Mouse (Mus musculus) forebrain, embryonic 10.5 days (tissue): ENCODE results near the gene Litaf. TPM values are rescaled to one million over a fixed set of nuclear protein-coding genes. Genes with fewer than 3 reads are reported as not detected.

Experiments used
- DNase-seq: peaks from one replicate; pipeline ENCODE4 v3.0.0-alpha.2; 2017; ENCODE audit warnings: low spot score; ENCODE audit errors: extremely low spot score
- H3K27ac ChIP-seq: fragments of 300-500 bp; sonication (generic); 2 replicates; pipeline ENCODE4 v1.5.1; 2016; ENCODE audit warnings: mild to moderate bottlenecking
- H3K27me3 ChIP-seq: fragments of 300-500 bp; sonication (generic); 2 replicates; pipeline ENCODE4 v1.6.1; 2016; ENCODE audit warnings: mild to moderate bottlenecking; ENCODE audit not compliant: poor library complexity, severe bottlenecking
- H3K36me3 ChIP-seq: fragments of 300-500 bp; sonication (generic); replicated peaks from 2 replicates; pipeline ENCODE4 v1.6.1; 2016; ENCODE audit warnings: mild to moderate bottlenecking, moderate library complexity
- H3K4me1 ChIP-seq: fragments of 300-500 bp; sonication (generic); 2 replicates; pipeline ENCODE4 v1.6.1; 2016
- H3K4me3 ChIP-seq: fragments of 300-500 bp; sonication (generic); 2 replicates; pipeline ENCODE4 v1.5.1; 2016; ENCODE audit warnings: mild to moderate bottlenecking, moderate library complexity
- H3K9me3 ChIP-seq: fragments of 300-500 bp; sonication (generic); 2 replicates; pipeline ENCODE4 v1.6.1; 2016; ENCODE audit warnings: mild to moderate bottlenecking, moderate library complexity
- WGBS: fragments of 180-500 bp; shearing (Covaris S2); methylation state at CpG from one replicate; pipeline ENCODE4 v1.1.7; 2016; 5-methylcytosine and 5-hydroxymethylcytosine counted together
- polyA plus RNA-seq: library from polyadenylated mRNA; unstranded; fragments of >200 nt; fragmentation: Nextera tagmentation; extraction: Ambion mirVana; gene quantifications from 2 replicates; pipeline ENCODE4 v1.2.1, GENCODE M21; 2016

Gene Litaf
- polyA plus RNA-seq, 1 experiment from 2014 or later, result 61.7 TPM

DNA sequence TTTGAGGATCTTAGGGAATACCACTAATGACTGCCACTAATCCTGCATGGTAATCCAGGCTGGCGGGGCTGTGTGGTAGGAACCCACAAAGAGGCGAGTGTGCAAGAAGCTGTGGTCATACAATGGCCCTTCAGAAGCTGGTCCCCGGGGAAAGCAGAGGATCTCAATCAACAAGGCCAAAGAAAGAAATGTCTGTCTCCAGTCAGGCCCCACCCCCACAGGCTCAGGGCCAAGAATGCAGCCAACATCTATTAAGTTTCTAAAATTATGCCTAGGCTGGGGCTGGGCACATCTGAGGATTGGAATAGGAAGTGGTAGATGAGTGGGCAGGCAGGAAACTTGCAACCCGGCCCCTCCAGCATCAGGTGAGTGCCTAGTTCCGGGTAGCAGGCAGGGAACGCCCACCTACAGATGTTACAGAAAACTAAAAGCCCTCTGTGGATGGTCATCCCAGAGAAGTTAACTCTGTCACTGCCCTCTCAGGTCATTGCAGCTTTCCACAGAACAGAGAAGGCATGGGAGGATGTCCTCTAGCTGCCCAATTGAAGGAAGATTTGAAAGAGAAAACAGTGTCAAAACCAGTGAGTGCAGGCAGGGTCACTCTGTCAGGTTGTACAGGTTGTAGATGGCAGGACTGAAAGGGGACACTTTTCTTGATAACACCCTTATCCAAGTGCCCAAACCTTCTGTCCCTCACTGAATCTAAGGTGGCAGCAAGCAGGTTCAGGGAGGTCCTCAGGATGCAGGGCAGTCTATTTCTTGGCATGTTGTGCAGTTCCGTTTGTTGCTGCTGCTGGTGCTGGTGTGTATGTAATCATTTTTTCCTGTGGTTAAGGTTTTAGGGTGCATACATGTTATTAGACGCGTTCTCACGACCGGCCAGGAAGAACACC is 53.1 kb downstream of the Litaf start:
- no peak overlapping the region for H3K4me3 ChIP-seq
- H3K27ac ChIP-seq, result 0 out of 2 replicates have a peak overlapping the region, but pooled peaks have one; percentile 44
- H3K36me3 ChIP-seq, result no peaks in the 10 kb centered on the region
- H3K27me3 ChIP-seq, result no peaks in the 10 kb centered on the region
- H3K9me3 ChIP-seq, result no peaks in the 10 kb centered on the region
- peaks cover 34% of the 10 kb centered on the region for H3K4me1 ChIP-seq
- no peak for DNase-seq
- WGBS, result 71% methylated on average over 11 of the region's 11 CpGs

DNA sequence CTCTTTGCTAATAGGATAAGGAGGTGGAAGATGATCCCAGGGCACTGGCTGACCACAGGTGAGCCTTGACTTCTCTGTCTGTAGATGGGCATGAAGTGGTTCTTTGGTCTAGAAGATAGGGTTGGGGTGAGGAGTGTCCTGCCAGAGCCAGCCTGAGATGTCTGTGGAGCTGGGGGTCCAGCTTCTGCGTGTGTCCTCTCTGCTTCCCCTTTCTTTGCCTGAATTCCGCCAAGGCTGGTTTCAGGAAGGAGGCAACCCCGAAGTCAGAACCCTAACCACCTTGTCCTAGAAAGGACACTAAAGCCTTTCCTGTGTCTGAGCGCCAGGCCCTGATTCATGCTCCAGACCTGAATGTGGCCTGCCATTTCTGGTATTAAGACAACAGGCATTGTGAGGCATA is 54.0 kb downstream of the Litaf start:
- Histone ChIP-seq H3K36me3 (no peaks in the 10 kb centered on the region), H3K4me1 (peaks cover 40% of the 10 kb centered on the region)

DNA sequence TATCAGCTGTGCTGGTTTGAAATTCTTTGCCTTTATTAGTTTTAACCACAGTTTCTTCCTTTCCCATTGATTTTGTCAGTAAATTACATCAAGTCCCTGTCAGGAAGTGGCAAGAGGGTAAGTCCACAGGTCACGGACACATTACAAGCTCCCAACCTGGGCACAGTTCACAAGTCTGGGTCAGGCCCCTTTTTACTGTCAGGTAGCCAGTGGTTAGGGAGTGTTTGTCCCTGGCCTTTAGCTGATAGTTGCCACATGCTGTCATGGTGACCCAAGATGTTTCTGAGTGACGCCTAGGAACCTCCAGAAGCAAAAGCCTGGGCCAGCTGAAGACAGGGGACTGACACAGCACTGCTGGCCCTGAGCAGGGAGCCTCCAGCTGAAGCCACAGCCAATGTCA is 54.8 kb downstream of the Litaf start:
- no peak for DNase-seq
- Histone ChIP-seq H3K9me3 (no peaks in the 10 kb centered on the region), H3K36me3 (no peaks in the 10 kb centered on the region), H3K27me3 (no peaks in the 10 kb centered on the region), H3K27ac (0 out of 2 replicates have a peak overlapping the region, but pooled peaks have one; percentile 25), H3K4me1 (peaks cover 40% of the 10 kb centered on the region), H3K4me3 (no peak overlapping the region)
- WGBS, result 80% methylated on average over 2 of the region's 2 CpGs

More for the DNA sequence above, 54.0 kb downstream of the Litaf start:
- no peak for DNase-seq
- 86% methylated on average over 4 of the region's 4 CpGs for WGBS
- H3K27me3 ChIP-seq, result no peaks in the 10 kb centered on the region
- H3K4me3 ChIP-seq, result no peak overlapping the region
- H3K9me3 ChIP-seq, result no peaks in the 10 kb centered on the region
- H3K27ac ChIP-seq, result peak overlapping the region; percentile 5; the same call in 1 of the 2 replicates

DNA sequence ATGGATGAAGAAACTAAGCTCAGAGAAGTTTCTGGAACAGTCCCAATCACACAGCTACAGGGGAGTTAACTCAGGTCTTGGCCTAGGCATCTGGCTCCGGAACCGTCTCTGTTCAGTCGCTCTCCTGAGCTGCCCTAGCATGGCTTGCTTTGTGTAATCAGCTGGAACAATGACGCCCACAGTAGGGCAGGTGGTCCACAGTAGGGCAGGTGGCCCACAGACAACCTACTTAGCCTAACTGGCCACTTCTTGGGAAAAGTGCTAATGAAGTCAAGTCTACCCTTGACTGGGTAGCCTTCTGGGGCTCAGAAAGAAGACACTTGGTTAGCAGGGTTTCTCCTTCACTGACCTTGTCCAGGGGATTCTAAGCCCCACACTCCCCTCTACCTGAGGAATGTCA is 55.7 kb downstream of the Litaf start:
- H3K4me1 ChIP-seq, result peaks cover 40% of the 10 kb centered on the region
- H3K27ac ChIP-seq, result no peak overlapping the region
- H3K36me3 ChIP-seq, result no peaks in the 10 kb centered on the region
- H3K27me3 ChIP-seq, result no peaks in the 10 kb centered on the region
- WGBS, result 90% methylated on average over 4 of the region's 4 CpGs
- no peaks in the 10 kb centered on the region for H3K9me3 ChIP-seq
- DNase-seq, result no peak
- no peak overlapping the region for H3K4me3 ChIP-seq

DNA sequence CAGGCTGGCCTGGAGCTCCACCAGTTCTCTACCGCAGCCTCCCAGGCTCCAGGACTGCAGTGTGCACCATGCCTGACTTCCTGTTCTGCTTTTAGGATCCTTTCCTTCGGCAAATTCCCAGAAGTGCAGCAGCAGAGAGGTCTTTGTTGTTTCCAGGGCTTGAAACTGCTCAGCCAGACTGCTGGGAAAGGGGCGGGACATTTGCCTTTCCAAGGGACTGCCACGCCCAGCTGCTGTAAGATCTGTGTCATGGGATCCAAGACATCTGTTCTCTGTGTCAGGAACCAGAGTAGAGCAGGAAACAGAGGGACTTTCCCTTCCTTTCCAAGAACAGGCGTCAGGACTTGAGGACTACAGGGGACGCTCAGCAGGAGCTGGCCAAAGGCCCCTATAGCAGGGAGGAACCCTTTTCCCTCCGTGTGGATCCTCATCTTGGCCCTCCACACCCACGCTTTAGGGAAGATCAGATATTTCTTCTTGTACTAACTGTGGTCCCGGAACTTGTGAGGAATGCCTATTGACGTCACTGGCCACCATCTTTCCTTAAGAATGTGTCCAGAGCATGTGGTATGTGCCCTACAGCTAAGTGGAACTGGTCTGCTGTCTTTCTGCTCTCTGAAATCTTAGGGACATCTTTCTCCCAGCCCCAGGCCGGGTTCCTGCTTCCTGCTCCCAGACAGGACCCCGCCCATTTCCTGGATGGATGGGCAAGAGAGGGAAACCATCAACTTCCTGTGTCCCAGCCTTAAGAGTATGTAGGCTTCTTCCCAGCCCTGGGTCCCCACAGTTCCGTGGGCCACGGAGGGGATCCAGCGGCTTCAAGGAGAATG is 57.6 kb downstream of the Litaf start:
- Histone ChIP-seq H3K4me3 (peak overlapping the region; percentile 4; the same call in 1 of the 2 replicates), H3K36me3 (no peaks in the 10 kb centered on the region), H3K9me3 (peaks cover 11% of the 10 kb centered on the region; the same call in 1 of the 2 replicates), H3K27me3 (no peaks in the 10 kb centered on the region), H3K4me1 (peaks cover 40% of the 10 kb centered on the region), H3K27ac (peak overlapping the region; percentile 89)
- peak; percentile 68 for DNase-seq
- WGBS, result 43% methylated on average over 15 of the region's 15 CpGs

DNA sequence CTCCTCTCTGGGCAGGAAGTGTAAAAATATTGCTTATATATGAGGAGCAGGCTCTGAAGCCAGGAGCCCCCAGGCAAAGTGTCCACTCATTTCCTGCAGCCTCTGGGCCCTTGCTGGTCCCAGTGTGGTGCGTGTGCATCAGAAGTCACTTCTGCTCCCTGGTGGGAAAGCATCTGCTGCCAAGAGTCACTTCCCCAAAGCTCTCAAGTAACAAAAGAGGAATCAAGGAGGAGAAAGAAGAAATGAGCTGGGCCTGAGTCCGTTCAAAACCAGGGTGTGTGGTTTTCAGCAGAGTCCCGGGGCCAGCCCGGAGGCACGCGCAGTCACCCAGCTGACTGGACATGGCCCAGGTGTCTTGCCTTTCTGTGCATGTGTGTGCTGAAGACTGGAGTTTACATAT is 59.9 kb downstream of the Litaf start:
- H3K4me1 ChIP-seq, result peaks cover 30% of the 10 kb centered on the region
- no peak overlapping the region for H3K4me3 ChIP-seq
- no peak for DNase-seq
- peak overlapping the region; percentile 3; the same call in 1 of the 2 replicates for H3K27ac ChIP-seq
- H3K36me3 ChIP-seq, result no peaks in the 10 kb centered on the region
- no peaks in the 10 kb centered on the region for H3K27me3 ChIP-seq
- WGBS, result 82% methylated on average over 6 of the region's 6 CpGs
- peaks cover 11% of the 10 kb centered on the region; the same call in 1 of the 2 replicates for H3K9me3 ChIP-seq

DNA sequence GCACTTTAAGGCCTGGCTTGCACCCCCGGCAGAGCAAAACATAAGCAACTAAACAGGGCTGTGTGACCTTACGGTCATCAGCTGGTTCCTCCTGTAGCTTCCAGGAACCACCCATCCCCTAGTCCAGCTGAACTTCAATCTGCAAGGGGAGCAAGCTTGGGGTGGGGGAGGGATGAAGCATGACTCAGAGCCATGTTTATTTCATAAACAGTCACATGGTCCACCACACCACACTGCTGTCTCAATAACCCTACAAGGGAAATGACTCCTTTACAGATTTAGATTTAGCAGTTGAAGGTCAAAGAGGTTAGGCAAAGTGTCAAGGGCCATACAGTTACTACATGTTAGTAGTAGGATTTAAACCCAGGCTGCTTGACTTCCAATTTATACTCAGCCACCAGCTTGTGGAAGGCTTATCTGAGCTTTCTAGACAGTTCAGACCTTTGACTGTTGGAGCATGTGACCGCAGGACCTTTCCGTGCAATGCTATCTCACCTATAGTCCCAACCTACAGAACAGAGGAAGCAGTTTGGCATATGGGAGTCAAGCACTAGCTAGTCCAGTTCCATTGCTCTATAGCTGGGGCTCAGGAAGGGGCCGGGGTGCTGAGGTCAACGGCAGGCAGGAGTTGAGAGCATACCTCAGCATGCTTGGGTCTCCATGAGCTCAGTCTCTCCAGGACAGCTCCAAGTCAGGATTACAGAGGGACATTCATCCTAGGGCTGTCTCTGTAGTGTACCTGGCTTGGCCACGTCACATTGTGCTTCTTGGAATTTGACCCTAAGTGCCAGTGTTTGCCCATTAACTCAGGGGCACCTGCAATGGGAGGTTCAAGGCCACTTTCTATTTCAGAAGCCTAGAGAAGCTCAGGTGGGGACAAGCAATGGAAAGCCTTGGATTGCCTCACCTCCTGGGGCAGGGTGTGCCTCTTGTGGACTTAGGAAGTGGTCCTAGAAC is 64.0 kb downstream of the Litaf start:
- Histone ChIP-seq H3K27ac (no peak overlapping the region), H3K27me3 (no peaks in the 10 kb centered on the region), H3K4me1 (no peaks in the 10 kb centered on the region), H3K36me3 (no peaks in the 10 kb centered on the region), H3K4me3 (no peak overlapping the region), H3K9me3 (peaks cover 15% of the 10 kb centered on the region; the same call in 1 of the 2 replicates)
- 89% methylated on average over 7 of the region's 7 CpGs for WGBS
- no peak for DNase-seq

DNA sequence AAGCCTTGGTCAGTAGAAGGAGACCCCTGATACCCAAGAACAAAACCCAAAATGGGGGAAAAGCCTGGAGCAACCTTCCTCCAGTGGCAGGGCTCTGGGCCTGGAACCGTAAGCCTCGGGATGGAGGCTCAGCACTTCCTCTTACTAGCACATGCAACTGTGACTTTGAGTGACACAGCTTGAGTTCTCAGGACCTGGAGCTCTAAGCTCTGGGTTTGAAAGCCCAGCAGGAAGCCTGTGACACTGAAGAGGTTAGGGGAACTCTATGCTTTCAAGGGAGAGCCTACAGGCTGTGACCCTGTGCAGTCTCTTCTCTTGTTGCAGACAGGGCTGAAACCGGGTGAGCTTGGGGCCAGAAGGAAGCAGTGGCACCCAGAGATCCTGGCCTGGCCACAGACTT is 66.1 kb downstream of the Litaf start:
- Histone ChIP-seq H3K36me3 (no peaks in the 10 kb centered on the region), H3K27ac (no peak overlapping the region), H3K4me1 (no peaks in the 10 kb centered on the region), H3K27me3 (no peaks in the 10 kb centered on the region), H3K9me3 (peaks cover 15% of the 10 kb centered on the region; the same call in 1 of the 2 replicates), H3K4me3 (no peak overlapping the region)
- no peak for DNase-seq
- 68% methylated on average over 3 of the region's 3 CpGs for WGBS

DNA sequence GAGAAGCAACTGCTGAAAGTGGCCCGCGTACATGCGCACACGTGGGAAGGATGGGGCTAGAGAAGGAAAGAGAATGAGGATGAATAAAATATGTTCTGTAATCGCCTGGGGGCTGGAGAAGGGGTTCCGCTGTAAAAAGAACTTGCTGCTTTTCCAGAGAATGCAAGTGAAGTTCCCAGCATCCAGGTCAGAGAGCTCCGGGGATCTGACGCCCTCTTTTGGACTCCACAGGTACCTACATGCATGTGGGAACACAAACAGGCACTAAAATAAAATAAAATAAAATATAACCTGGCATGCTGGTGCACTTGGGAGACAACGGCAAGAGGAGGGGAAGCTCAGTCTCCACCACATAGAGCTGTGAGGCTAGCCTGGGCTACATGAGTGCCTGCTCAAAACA is 67.7 kb downstream of the Litaf start:
- Histone ChIP-seq H3K4me1 (peaks cover 7% of the 10 kb centered on the region), H3K27ac (no peak overlapping the region), H3K27me3 (no peaks in the 10 kb centered on the region), H3K4me3 (no peak overlapping the region), H3K9me3 (peaks cover 4% of the 10 kb centered on the region; the same call in 1 of the 2 replicates), H3K36me3 (no peaks in the 10 kb centered on the region)
- DNase-seq, result no peak
- WGBS, result 80% methylated on average over 9 of the region's 9 CpGs

DNA sequence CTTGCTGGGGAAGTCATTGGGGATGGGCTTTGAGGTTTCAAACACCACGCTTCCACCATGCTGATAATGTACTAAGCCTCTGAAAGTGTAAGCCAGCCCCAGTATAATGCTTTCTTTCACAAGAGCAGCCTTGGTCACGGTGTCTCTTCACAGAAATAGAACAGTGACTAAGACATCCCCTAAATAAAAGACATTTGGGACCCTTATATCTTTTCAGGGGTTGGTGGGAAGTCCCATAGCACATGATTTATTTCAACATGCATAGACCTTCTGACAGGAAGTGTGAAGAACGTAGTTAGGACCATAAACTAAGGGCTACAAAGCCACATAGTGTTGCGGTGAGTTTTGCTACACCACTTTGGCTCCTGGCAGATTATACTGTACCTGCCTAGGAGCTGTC is 69.4 kb downstream of the Litaf start:
- H3K9me3 ChIP-seq, result peaks cover 4% of the 10 kb centered on the region
- no peak for DNase-seq
- H3K4me1 ChIP-seq, result peaks cover 19% of the 10 kb centered on the region
- WGBS, result 90% methylated on average over 4 of the region's 4 CpGs
- H3K36me3 ChIP-seq, result no peaks in the 10 kb centered on the region
- no peak overlapping the region for H3K27ac ChIP-seq
- H3K27me3 ChIP-seq, result 0 out of 2 replicates have a peak, but pooled peaks cover 5% of the 10 kb centered on the region
- no peak overlapping the region for H3K4me3 ChIP-seq

DNA sequence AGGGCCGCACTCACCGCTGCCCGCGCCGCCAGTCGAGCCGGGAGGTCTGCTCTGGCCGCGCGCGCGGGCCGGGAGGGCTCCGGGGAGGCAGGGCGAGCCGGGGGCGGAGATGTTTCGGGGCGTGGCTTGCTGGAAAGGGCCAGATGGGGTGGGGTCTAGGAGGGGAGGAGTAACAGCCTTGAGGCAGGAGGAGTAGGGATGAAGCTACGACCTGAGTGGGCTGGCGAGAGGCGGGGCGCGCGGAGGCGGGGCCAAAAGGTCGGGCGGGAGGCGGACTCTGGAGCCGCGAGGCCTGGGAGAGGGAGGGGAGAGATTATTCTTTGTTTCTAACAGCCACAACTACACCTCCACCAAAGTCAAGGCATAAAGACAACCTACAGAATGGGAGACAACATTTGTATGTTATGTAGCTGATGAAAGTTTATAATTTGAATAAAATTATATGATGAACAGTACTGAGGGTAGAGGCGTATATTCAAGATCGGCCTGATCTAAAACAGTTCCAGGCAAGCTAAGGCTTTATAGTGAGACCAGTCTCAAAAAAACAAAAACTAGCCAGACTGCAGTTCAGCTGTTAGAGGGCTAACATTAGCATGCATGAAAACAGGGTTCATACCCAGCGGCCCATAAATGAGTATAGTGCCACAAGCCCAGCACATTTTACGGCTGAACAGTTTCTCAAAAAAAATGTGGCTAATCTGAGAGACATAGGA is 72.8 kb downstream of the Litaf start:
- 9% methylated on average over 35 of the region's 35 CpGs for WGBS
- peak overlapping the region; percentile 93 for H3K27ac ChIP-seq
- 0 out of 2 replicates have a peak, but pooled peaks cover 6% of the 10 kb centered on the region for H3K27me3 ChIP-seq
- H3K9me3 ChIP-seq, result peaks cover 16% of the 10 kb centered on the region
- DNase-seq, result peak; percentile 96
- peaks cover 19% of the 10 kb centered on the region for H3K4me1 ChIP-seq
- peaks cover 23% of the 10 kb centered on the region for H3K36me3 ChIP-seq
- peak overlapping the region; percentile 85 for H3K4me3 ChIP-seq
